Mouse (Mus musculus) embryonic facial prominence, embryonic 10.5 days (tissue): ENCODE data around the gene Fibp. TPM values are rescaled to one million over a fixed set of nuclear protein-coding genes. Genes with fewer than 3 reads are reported as not detected.
A peak's percentile ranks its signal among the peaks of the same experiment; 100 is the strongest.

Experiments
- DNase-seq: peaks from one replicate; pipeline ENCODE4 v3.0.0-alpha.2; 2017; ENCODE audit warnings: low spot score
- H3K27ac ChIP-seq: fragments of 300-500 bp; sonication (generic); replicated peaks from 2 replicates; pipeline ENCODE4 v1.5.1; 2016; ENCODE audit warnings: mild to moderate bottlenecking
- H3K27me3 ChIP-seq: fragments of 300-500 bp; sonication (generic); replicated peaks from 2 replicates; pipeline ENCODE4 v1.6.1; 2016; ENCODE audit warnings: low read depth, mild to moderate bottlenecking; ENCODE audit not compliant: poor library complexity, severe bottlenecking
- H3K36me3 ChIP-seq: fragments of 300-500 bp; sonication (generic); replicated peaks from 2 replicates; pipeline ENCODE4 v1.6.1; 2016; ENCODE audit warnings: mild to moderate bottlenecking, moderate library complexity
- H3K4me1 ChIP-seq: fragments of 300-500 bp; sonication (generic); 2 replicates; pipeline ENCODE4 v1.6.1; 2016
- H3K4me3 ChIP-seq: fragments of 300-500 bp; sonication (generic); 2 replicates; pipeline ENCODE4 v1.5.1; 2016; ENCODE audit warnings: mild to moderate bottlenecking, moderate library complexity
- H3K9me3 ChIP-seq: fragments of 300-500 bp; sonication (generic); 2 replicates; pipeline ENCODE4 v1.6.1; 2016; ENCODE audit warnings: mild to moderate bottlenecking
- WGBS: fragments of 180-500 bp; shearing (Covaris S2); methylation state at CpG from one replicate; pipeline ENCODE4 v1.1.7; 2016; 5-methylcytosine and 5-hydroxymethylcytosine counted together
- polyA plus RNA-seq: library from polyadenylated mRNA; unstranded; fragments of >200 nt; fragmentation: Nextera tagmentation; extraction: Ambion mirVana; gene quantifications from 2 replicates; pipeline ENCODE4 v1.2.1, GENCODE M21; 2016

Fibp gene
- polyA plus RNA-seq, result 101 and 109 TPM in 2 replicates

DNA sequence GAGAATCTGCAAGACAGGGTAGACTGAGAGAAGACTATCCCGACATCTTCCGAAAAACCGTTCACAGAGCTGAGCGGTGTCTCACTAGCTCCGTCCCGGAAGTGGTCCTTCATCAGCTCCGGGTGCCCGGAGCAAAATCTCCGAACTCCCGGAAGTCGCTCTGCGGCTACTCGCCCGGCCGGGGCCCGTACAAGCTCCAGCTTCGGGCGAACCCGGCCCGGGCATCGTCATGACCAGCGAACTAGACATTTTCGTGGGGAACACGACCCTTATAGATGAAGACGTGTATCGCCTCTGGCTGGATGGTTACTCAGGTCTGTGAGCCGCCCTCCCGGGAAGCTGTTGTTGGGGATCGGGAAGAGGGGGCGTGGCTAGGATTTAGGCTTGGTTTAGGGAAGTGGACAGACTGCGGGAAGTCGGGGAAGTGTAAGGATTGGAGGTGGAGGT, at the start of gene Fibp:
TSS of gene Fibp (plus strand) at position 151 of the 447 bp plus-strand sequence.
- under 1% methylated on average over 32 of the region's 32 CpGs for WGBS

GRCm38 (mm10) chr19:5410641-5411040, 49.8 kb upstream of the Fibp start:
- no peaks in the 10 kb centered on the region for H3K9me3 ChIP-seq
- peaks cover 26% of the 10 kb centered on the region for H3K4me1 ChIP-seq
- 86% methylated on average over 5 of the region's 5 CpGs for WGBS
- no peak overlapping the region for H3K27ac ChIP-seq
- no peaks in the 10 kb centered on the region for H3K27me3 ChIP-seq
- peaks cover 5% of the 10 kb centered on the region for H3K36me3 ChIP-seq
- no peak overlapping the region for H3K4me3 ChIP-seq
- DNase-seq, result no peak

More for the DNA sequence above, at the start of gene Fibp:
- Histone ChIP-seq H3K36me3 (peaks cover 35% of the 10 kb centered on the region), H3K4me3 (peak within 1 kb of the TSS; percentile 83), H3K27me3 (peaks cover 18% of the 10 kb centered on the region), H3K4me1 (peaks cover 51% of the 10 kb centered on the region), H3K9me3 (no peaks in the 10 kb centered on the region), H3K27ac (peak within 1 kb of the TSS; percentile 86)
- DNase-seq, result peak; percentile 93

- H3K27ac ChIP-seq, result no peak overlapping the region
- H3K9me3 ChIP-seq, result no peaks in the 10 kb centered on the region
- H3K4me3 ChIP-seq, result 0 out of 2 replicates have a peak overlapping the region, but pooled peaks have one; percentile 11
- 70% methylated on average over 5 of the region's 5 CpGs for WGBS
- no peaks in the 10 kb centered on the region for H3K27me3 ChIP-seq
- H3K4me1 ChIP-seq, result peaks cover 22% of the 10 kb centered on the region
- DNase-seq, result no peak
- peaks cover 8% of the 10 kb centered on the region for H3K36me3 ChIP-seq
Measured at GRCm38 (mm10) chr19:5411961-5412360, 48.5 kb upstream of the Fibp start.

GRCm38 (mm10) chr19:5413840-5414239, 46.6 kb upstream of the Fibp start:
- no peak overlapping the region for H3K27ac ChIP-seq
- H3K36me3 ChIP-seq, result peaks cover 19% of the 10 kb centered on the region
- no peaks in the 10 kb centered on the region for H3K27me3 ChIP-seq
- DNase-seq, result no peak
- H3K4me1 ChIP-seq, result peaks cover 9% of the 10 kb centered on the region
- WGBS, result 79% methylated on average over 4 of the region's 4 CpGs
- no peaks in the 10 kb centered on the region for H3K9me3 ChIP-seq
- no peak overlapping the region for H3K4me3 ChIP-seq

- WGBS, result 66% methylated on average over 2 of the region's 2 CpGs
- no peaks in the 10 kb centered on the region for H3K9me3 ChIP-seq
- H3K27ac ChIP-seq, result no peak overlapping the region
- H3K36me3 ChIP-seq, result peaks cover 18% of the 10 kb centered on the region
- no peaks in the 10 kb centered on the region for H3K27me3 ChIP-seq
- DNase-seq, result no peak
- H3K4me3 ChIP-seq, result no peak overlapping the region
- H3K4me1 ChIP-seq, result peaks cover 5% of the 10 kb centered on the region; the same call in 1 of the 2 replicates
Measured at GRCm38 (mm10) chr19:5414534-5414957, 45.9 kb upstream of the Fibp start.

- peaks cover 59% of the 10 kb centered on the region for H3K36me3 ChIP-seq
- no peak overlapping the region for H3K27ac ChIP-seq
- no peak for DNase-seq
- no peaks in the 10 kb centered on the region for H3K9me3 ChIP-seq
- WGBS, result 95% methylated on average over 8 of the region's 8 CpGs
- H3K4me3 ChIP-seq, result no peak overlapping the region
- no peaks in the 10 kb centered on the region for H3K27me3 ChIP-seq
- H3K4me1 ChIP-seq, result peaks cover 17% of the 10 kb centered on the region
Measured at GRCm38 (mm10) chr19:5418750-5419466, 41.5 kb upstream of the Fibp start.

- Histone ChIP-seq H3K9me3 (no peaks in the 10 kb centered on the region), H3K4me3 (no peak overlapping the region), H3K27me3 (no peaks in the 10 kb centered on the region), H3K27ac (no peak overlapping the region), H3K36me3 (peaks cover 59% of the 10 kb centered on the region), H3K4me1 (peaks cover 19% of the 10 kb centered on the region)
- no peak for DNase-seq
- WGBS, result 88% methylated on average over 9 of the region's 9 CpGs
Measured at GRCm38 (mm10) chr19:5419630-5420029, 40.8 kb upstream of the Fibp start.

GRCm38 (mm10) chr19:5420579-5420978, 39.8 kb upstream of the Fibp start:
- WGBS, result 92% methylated on average over 6 of the region's 6 CpGs
- Histone ChIP-seq H3K36me3 (peaks cover 59% of the 10 kb centered on the region), H3K27ac (no peak overlapping the region), H3K4me3 (no peak overlapping the region), H3K27me3 (no peaks in the 10 kb centered on the region), H3K9me3 (no peaks in the 10 kb centered on the region), H3K4me1 (peaks cover 19% of the 10 kb centered on the region)
- no peak for DNase-seq

- H3K36me3 ChIP-seq, result peaks cover 65% of the 10 kb centered on the region
- H3K27me3 ChIP-seq, result no peaks in the 10 kb centered on the region
- H3K4me3 ChIP-seq, result peak overlapping the region; percentile 6; the same call in 1 of the 2 replicates
- no peak for DNase-seq
- no peaks in the 10 kb centered on the region for H3K9me3 ChIP-seq
- WGBS, result 87% methylated on average over 5 of the region's 5 CpGs
- H3K4me1 ChIP-seq, result peaks cover 31% of the 10 kb centered on the region
- H3K27ac ChIP-seq, result no peak overlapping the region
Measured at GRCm38 (mm10) chr19:5421784-5422183, 38.6 kb upstream of the Fibp start.

DNA sequence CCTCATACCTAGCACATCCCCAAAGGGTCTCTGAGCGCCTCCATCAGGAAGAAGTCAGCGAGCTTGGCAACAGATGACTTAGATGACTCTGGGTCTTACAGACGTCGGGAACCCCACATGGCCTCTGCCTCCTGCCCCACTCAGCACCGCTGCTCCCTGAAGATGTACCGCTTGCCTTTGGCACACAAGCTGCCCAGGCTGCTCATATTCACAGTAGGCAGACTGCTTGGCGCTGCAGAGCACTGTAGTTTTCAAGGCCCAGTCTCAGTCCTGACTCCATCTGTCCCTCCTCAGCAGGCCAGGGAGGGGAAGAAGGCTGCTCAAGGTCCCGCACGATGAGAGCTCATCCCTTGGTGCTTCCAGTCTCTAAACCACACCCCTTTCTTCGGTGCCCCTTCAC, 38.1 kb upstream of the Fibp start:
- DNase-seq, result no peak
- Histone ChIP-seq H3K36me3 (peaks cover 70% of the 10 kb centered on the region), H3K27me3 (no peaks in the 10 kb centered on the region), H3K9me3 (no peaks in the 10 kb centered on the region), H3K4me3 (peak overlapping the region; percentile 6; the same call in 1 of the 2 replicates), H3K27ac (no peak overlapping the region), H3K4me1 (peaks cover 34% of the 10 kb centered on the region)
- 88% methylated on average over 10 of the region's 10 CpGs for WGBS

- 83% methylated on average over 9 of the region's 9 CpGs for WGBS
- peaks cover 36% of the 10 kb centered on the region for H3K4me1 ChIP-seq
- peak overlapping the region; percentile 89 for H3K4me3 ChIP-seq
- no peaks in the 10 kb centered on the region for H3K27me3 ChIP-seq
- H3K27ac ChIP-seq, result 0 out of 2 replicates have a peak overlapping the region, but pooled peaks have one; percentile 97
- H3K36me3 ChIP-seq, result peaks cover 68% of the 10 kb centered on the region
- no peaks in the 10 kb centered on the region for H3K9me3 ChIP-seq
- DNase-seq, result no peak
Measured at GRCm38 (mm10) chr19:5422895-5423443, 37.4 kb upstream of the Fibp start.

DNA sequence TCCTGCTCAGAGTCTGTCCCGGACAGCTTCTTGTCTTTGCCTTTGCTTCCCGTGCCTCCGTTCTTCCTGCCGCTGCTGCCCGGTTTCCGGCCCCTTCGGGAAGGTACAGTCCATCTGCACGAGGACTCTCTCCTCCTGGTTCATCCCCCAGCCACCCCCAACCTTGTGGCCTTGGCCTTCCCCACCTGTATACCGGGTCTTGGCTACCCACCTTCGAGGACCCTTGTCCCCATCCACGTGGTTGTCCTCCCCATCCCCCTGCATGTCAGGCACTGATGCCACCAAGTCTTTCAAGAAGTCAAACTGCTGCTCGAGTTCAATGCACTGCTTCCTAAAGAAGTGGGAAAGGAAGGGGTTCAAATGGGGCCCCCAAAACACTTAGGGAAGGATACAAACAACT, 36.9 kb upstream of the Fibp start:
- peaks cover 38% of the 10 kb centered on the region for H3K4me1 ChIP-seq
- no peaks in the 10 kb centered on the region for H3K9me3 ChIP-seq
- WGBS, result 66% methylated on average over 12 of the region's 12 CpGs
- H3K27ac ChIP-seq, result peak overlapping the region; percentile 97
- no peak for DNase-seq
- H3K36me3 ChIP-seq, result peaks cover 68% of the 10 kb centered on the region
- peak overlapping the region; percentile 89 for H3K4me3 ChIP-seq
- H3K27me3 ChIP-seq, result no peaks in the 10 kb centered on the region
